Mouse (Mus musculus) cerebellum, adult 2 months (tissue): ENCODE results near the gene Srpk2.

Experiments used
- CTCF ChIP-seq: fragments of 200-500 bp; IDR thresholded peaks from 2 replicates; pipeline ENCODE4 v1.5.1; 2011; ENCODE audit warnings: low read depth, mild to moderate bottlenecking, control low read depth, low read length, moderate library complexity, borderline replicate concordance; ENCODE audit not compliant: insufficient read depth
- POLR2A ChIP-seq: fragments of 200-500 bp; IDR thresholded peaks from 2 replicates; pipeline ENCODE4 v1.6.1; 2011; ENCODE audit warnings: low read length, control low read depth, borderline replicate concordance; ENCODE audit not compliant: insufficient read depth

- TF ChIP-seq CTCF (no peak), POLR2A (no peak)
Measured at GRCm38 (mm10) chr5:23573942-23574341, 110.5 kb downstream of the Srpk2 start.
